Mouse (Mus musculus) MEL (cell line): ENCODE results near the gene Unc93b1. TPM values are rescaled to one million over a fixed set of nuclear protein-coding genes. Genes with fewer than 3 reads are reported as not detected.

Experiments used
- DNase-seq: peaks from one replicate; pipeline ENCODE4 v3.0.0; 2011; ENCODE audit warnings: low read depth, low spot score
- H3K27ac ChIP-seq: 2 replicates; pipeline ENCODE4 v1.5.1; 2012; ENCODE audit warnings: low read depth, mild to moderate bottlenecking, control low read depth, low read length, moderate library complexity; ENCODE audit not compliant: control insufficient read depth
- H3K27me3 ChIP-seq, 2 experiments: fragments of 150-350 bp in 1 of 2; sonication (generic) in 1 of 2; 2 replicates each; pipeline ENCODE4 v1.6.1; 2012; ENCODE audit warnings: low read length in 2 of 2, mild to moderate bottlenecking in 2 of 2, improper control_type of control experiment in 1 of 2, moderate library complexity in 1 of 2; ENCODE audit not compliant: insufficient read depth in 2 of 2, control insufficient read depth in 1 of 2
- H3K36me3 ChIP-seq, 2 experiments: 2 replicates each; pipeline ENCODE4 v1.6.1; 2012 to 2014; ENCODE audit warnings: low read length in 2 of 2, improper control_type of control experiment in 1 of 2, inconsistent platforms in 1 of 2, mild to moderate bottlenecking in 1 of 2; ENCODE audit not compliant: insufficient read depth in 2 of 2, control insufficient read depth in 1 of 2
- H3K4me1 ChIP-seq, 2 experiments: fragments of 150-350 bp in 1 of 2; sonication (generic) in 1 of 2; 2 replicates each; pipeline ENCODE4 v1.6.1; 2012; ENCODE audit warnings: low read length in 2 of 2, improper control_type of control experiment in 1 of 2, mild to moderate bottlenecking in 1 of 2; ENCODE audit not compliant: insufficient read depth in 2 of 2, control insufficient read depth in 1 of 2
- H3K4me3 ChIP-seq, 2 experiments: fragments of 150-350 bp in 1 of 2; sonication (generic) in 1 of 2; 2 replicates each; pipeline ENCODE4 v1.5.1; 2012; ENCODE audit warnings: low read depth in 2 of 2, low read length in 2 of 2, mild to moderate bottlenecking in 2 of 2, moderate library complexity in 2 of 2, control low read depth in 1 of 2, improper control_type of control experiment in 1 of 2; ENCODE audit not compliant: control insufficient read depth in 1 of 2, insufficient read depth in 1 of 2
- H3K79me2 ChIP-seq: 2 replicates; pipeline ENCODE4 v1.6.1; 2012; ENCODE audit warnings: mild to moderate bottlenecking, low read length, moderate library complexity; ENCODE audit not compliant: control insufficient read depth, poor library complexity, insufficient read depth
- H3K9ac ChIP-seq: 2 replicates; pipeline ENCODE4 v1.6.1; 2012; ENCODE audit warnings: low read depth, mild to moderate bottlenecking, control low read depth, low read length, moderate library complexity; ENCODE audit not compliant: control insufficient read depth, poor library complexity, severe bottlenecking
- H3K9me3 ChIP-seq: fragments of 150-350 bp; sonication (generic); replicated peaks from 2 replicates; pipeline ENCODE4 v1.6.1; 2012; ENCODE audit warnings: mild to moderate bottlenecking, low read length, improper control_type of control experiment, moderate library complexity; ENCODE audit not compliant: insufficient read depth
- BHLHE40 ChIP-seq: IDR thresholded peaks from 2 replicates; pipeline ENCODE4 v1.6.1; 2012; ENCODE audit warnings: low read depth, mild to moderate bottlenecking, inconsistent platforms, low read length, improper control_type of control experiment, borderline replicate concordance
- CHD2 ChIP-seq: IDR thresholded peaks from 2 replicates; pipeline ENCODE4 v1.6.1; 2011; ENCODE audit warnings: low read length, improper control_type of control experiment
- CTCF ChIP-seq, 3 experiments: IDR thresholded peaks in 2 of 3; conservative IDR thresholded peaks in 1 of 3; 2 replicates each; pipeline ENCODE4 v1.5.1; 2011 to 2012; ENCODE audit warnings: low read length in 3 of 3, low read depth in 2 of 3, mild to moderate bottlenecking in 2 of 3, improper control_type of control experiment in 1 of 3, inconsistent platforms in 1 of 3, mixed read lengths in 1 of 3, moderate library complexity in 1 of 3; ENCODE audit not compliant: control insufficient read depth in 1 of 3, insufficient read depth in 1 of 3, poor library complexity in 1 of 3, severe bottlenecking in 1 of 3
- ETS1 ChIP-seq: IDR thresholded peaks from 2 replicates; pipeline ENCODE4 v1.6.1; 2012; ENCODE audit warnings: low read depth, mild to moderate bottlenecking, inconsistent platforms, low read length, improper control_type of control experiment, moderate library complexity
- GATA1 ChIP-seq: IDR thresholded peaks from 2 replicates; pipeline ENCODE4 v1.6.1; 2011; ENCODE audit warnings: low read depth, low read length, improper control_type of control experiment
- HCFC1 ChIP-seq: IDR thresholded peaks from 2 replicates; pipeline ENCODE4 v1.6.1; 2012; ENCODE audit warnings: low read depth, mild to moderate bottlenecking, inconsistent platforms, low read length, improper control_type of control experiment, moderate library complexity
- KAT2A ChIP-seq: conservative IDR thresholded peaks from 2 replicates; pipeline ENCODE4 v1.6.1; 2012; ENCODE audit warnings: low read depth, low read length, improper control_type of control experiment, inconsistent platforms
- MAX ChIP-seq: IDR thresholded peaks from 2 replicates; pipeline ENCODE4 v1.6.1; 2011; ENCODE audit warnings: low read length, improper control_type of control experiment
- MEF2A ChIP-seq: IDR thresholded peaks from 2 replicates; pipeline ENCODE4 v1.6.1; 2014; ENCODE audit warnings: low read depth, mild to moderate bottlenecking, inconsistent platforms, low read length, improper control_type of control experiment; ENCODE audit not compliant: poor library complexity, insufficient replicate concordance, severe bottlenecking; ENCODE audit errors: extremely low read depth
- NELFE ChIP-seq: IDR thresholded peaks from 2 replicates; pipeline ENCODE4 v1.6.1; 2011; ENCODE audit warnings: low read depth, low read length, improper control_type of control experiment
- RCOR1 ChIP-seq: IDR thresholded peaks from 2 replicates; pipeline ENCODE4 v1.6.1; 2012; ENCODE audit warnings: low read depth, mild to moderate bottlenecking, inconsistent platforms, low read length, improper control_type of control experiment
- SIN3A ChIP-seq: IDR thresholded peaks from 2 replicates; pipeline ENCODE4 v1.6.1; 2012; ENCODE audit warnings: low read length, improper control_type of control experiment, inconsistent platforms
- TBP ChIP-seq: IDR thresholded peaks from 2 replicates; pipeline ENCODE4 v1.8.0; 2011; ENCODE audit warnings: low read depth, low read length, improper control_type of control experiment
- USF1 ChIP-seq: IDR thresholded peaks from 2 replicates; pipeline ENCODE4 v1.6.1; 2014; ENCODE audit warnings: low read depth, mild to moderate bottlenecking, inconsistent platforms, low read length, improper control_type of control experiment, moderate library complexity
- ZC3H11A ChIP-seq: IDR thresholded peaks from 2 replicates; pipeline ENCODE4 v1.6.1; 2012; ENCODE audit warnings: low read depth, mild to moderate bottlenecking, inconsistent platforms, low read length, improper control_type of control experiment
- ZKSCAN1 ChIP-seq: IDR thresholded peaks from 2 replicates; pipeline ENCODE4 v1.6.1; 2012; ENCODE audit warnings: low read depth, mild to moderate bottlenecking, inconsistent platforms, low read length, improper control_type of control experiment, moderate library complexity
- ZMIZ1 ChIP-seq: IDR thresholded peaks from 2 replicates; pipeline ENCODE4 v1.6.1; 2012; ENCODE audit warnings: low read depth, mild to moderate bottlenecking, inconsistent platforms, low read length, improper control_type of control experiment, moderate library complexity
- ZNF384 ChIP-seq: IDR thresholded peaks from 2 replicates; pipeline ENCODE4 v1.6.1; 2012; ENCODE audit warnings: low read depth, mild to moderate bottlenecking, inconsistent platforms, low read length, improper control_type of control experiment
- polyA plus RNA-seq, 2 experiments: library from polyadenylated mRNA; stranded (reverse) in 1 of 2; unstranded in 1 of 2; fragments of >175 nt in 1 of 2; fragments of >200 nt in 1 of 2; gene quantifications; 2 replicates each; pipeline versions ENCODE4 v1.2.1 to v1.2.4; 2012; ENCODE audit warnings: low replicate concordance in 2 of 2, low read depth in 1 of 2; ENCODE audit not compliant: insufficient read length in 2 of 2, insufficient read depth in 1 of 2, missing spikeins in 1 of 2
- total RNA-seq: library from RNA; depleted of rRNA; stranded (reverse); fragments of 300-350 nt; gene quantifications from 2 replicates; pipeline ENCODE4 v1.2.3, GENCODE M21; 2012

Unc93b1 gene
- total and polyA plus RNA-seq, 3 experiments = 4.7 to 8.2 TPM; not detected in 1

DNA sequence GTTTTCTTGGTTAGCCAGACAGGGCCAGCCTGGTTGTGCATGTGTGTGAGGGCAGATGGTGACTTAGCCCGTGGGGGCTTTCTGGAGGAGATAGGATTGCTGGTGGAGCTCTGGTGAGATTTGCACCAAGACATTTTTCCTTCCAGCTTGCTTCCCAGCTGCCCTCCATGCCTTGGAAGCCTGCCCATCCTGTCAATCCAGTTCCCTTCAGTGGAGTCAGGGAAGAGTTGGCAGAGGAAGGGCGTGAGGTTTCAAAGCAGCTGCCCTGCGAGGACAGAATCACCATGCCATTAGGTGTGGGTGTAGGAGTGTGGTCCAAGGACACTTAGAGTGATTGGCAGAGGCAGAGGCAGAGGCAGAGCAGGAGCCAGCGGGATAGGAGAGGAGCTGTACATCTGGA, 23.5 kb downstream of the Unc93b1 start, which contains the start of gene Aldh3b3:
Aldh3b3 (plus strand) TSS at position 176 of the 400 bp plus-strand sequence.
- H3K4me3 ChIP-seq = no peak within 1 kb of the TSS
- no peaks in the 10 kb centered on the region for H3K79me2 ChIP-seq
- no peak for TF ChIP-seq NELFE
- no peak for TF ChIP-seq KAT2A
- no peak for TF ChIP-seq CTCF (IDR thresholded peaks at IDR 0.05 in 2 of 3, conservative IDR thresholded peaks at IDR 0.05 in 1 of 3; ENCODE audit: control insufficient read depth in 1 of 3, insufficient read depth in 1 of 3, low read depth in 2 of 3, low read length in 3 of 3, poor library complexity in 1 of 3, severe bottlenecking in 1 of 3)
- TF ChIP-seq USF1 = no peak
- no peak for TF ChIP-seq RCOR1
- TF ChIP-seq ZKSCAN1 = no peak
- no peak for TF ChIP-seq ETS1
- 0 out of 4 replicates have a peak, but pooled peaks cover 0 to 2% of the 10 kb centered on the region in 2 experiments for H3K27me3 ChIP-seq
- H3K4me1 ChIP-seq = peaks cover 3 to 4% of the 10 kb centered on the region in 2 experiments; a peak in 1 of 4 replicates
- H3K27ac ChIP-seq = no peak within 1 kb of the TSS
- no peak for DNase-seq
- H3K9me3 ChIP-seq = no peaks in the 10 kb centered on the region
- no peak within 1 kb of the TSS for H3K9ac ChIP-seq
- H3K36me3 ChIP-seq = 0 out of 4 replicates have a peak, but pooled peaks cover 0 to 3% of the 10 kb centered on the region in 2 experiments

DNA sequence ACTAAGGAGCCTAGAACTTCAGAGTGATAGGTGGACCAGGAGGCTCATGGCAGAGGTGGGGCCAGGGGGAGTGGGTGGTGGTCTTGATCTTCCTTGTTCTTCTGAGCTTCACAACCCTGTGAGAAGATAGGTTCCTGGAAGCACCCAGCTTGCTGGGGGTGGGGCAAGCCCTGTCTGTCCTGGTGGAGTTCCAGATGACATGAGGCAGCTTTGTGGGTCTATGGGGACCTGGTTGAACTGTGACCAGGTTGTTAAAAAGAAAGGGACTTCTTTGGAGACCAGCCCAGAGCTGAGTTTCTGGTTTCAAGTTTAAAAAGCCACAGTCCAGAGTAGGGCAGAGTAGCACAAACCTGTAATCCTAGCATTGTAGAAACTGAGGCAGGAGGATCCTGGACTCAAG, 24.0 kb downstream of the Unc93b1 start:
- 0 out of 4 replicates have a peak, but pooled peaks cover 0 to 2% of the 10 kb centered on the region in 2 experiments for H3K27me3 ChIP-seq
- no peak overlapping the region for H3K27ac ChIP-seq
- H3K36me3 ChIP-seq = 0 out of 4 replicates have a peak, but pooled peaks cover 0 to 3% of the 10 kb centered on the region in 2 experiments
- no peak overlapping the region for H3K4me3 ChIP-seq
- peaks cover 3 to 4% of the 10 kb centered on the region in 2 experiments; a peak in 1 of 4 replicates for H3K4me1 ChIP-seq
- no peak overlapping the region for H3K9ac ChIP-seq
- H3K79me2 ChIP-seq = no peaks in the 10 kb centered on the region
- no peak for DNase-seq
- TF ChIP-seq ETS1 (no peak), HCFC1 (no peak), GATA1 (no peak), BHLHE40 (no peak), CHD2 (no peak), SIN3A (no peak), TBP (no peak), ZC3H11A (no peak), NELFE (no peak), ZNF384 (no peak), MEF2A (no peak), CTCF (IDR thresholded peaks at IDR 0.05 in 2 of 3, conservative IDR thresholded peaks at IDR 0.05 in 1 of 3; ENCODE audit: control insufficient read depth in 1 of 3, insufficient read depth in 1 of 3, low read depth in 2 of 3, low read length in 3 of 3, poor library complexity in 1 of 3, severe bottlenecking in 1 of 3) (no peak), ZMIZ1 (no peak), MAX (no peak)
- no peaks in the 10 kb centered on the region for H3K9me3 ChIP-seq
